Mouse (Mus musculus) kidney, postnatal 0 days (tissue): ENCODE measurements around the gene Gm42791. TPM values are rescaled to one million over a fixed set of nuclear protein-coding genes. Genes with fewer than 3 reads are reported as not detected.

ENCODE experiments used
- ATAC-seq: fragments of 200-750 bp; cut with Nextera tagmentation; replicated peaks from 2 replicates; pipeline ENCODE4 v1.8.0; 2017; ENCODE audit warnings: low read depth, moderate number of reproducible peaks, moderate TSS enrichment, moderate library complexity; ENCODE audit not compliant: low FRiP score
- DNase-seq: peaks from one replicate; pipeline ENCODE4 v3.0.0-alpha.2; 2016; ENCODE audit warnings: low spot score
- H3K27ac ChIP-seq: fragments of 300-500 bp; sonication (generic); 2 replicates; pipeline ENCODE4 v1.5.1; 2014; ENCODE audit warnings: mild to moderate bottlenecking
- H3K27me3 ChIP-seq: fragments of 300-500 bp; sonication (generic); 2 replicates; pipeline ENCODE4 v1.6.1; 2014; ENCODE audit warnings: low read length, mixed read lengths; ENCODE audit not compliant: insufficient read depth
- H3K36me3 ChIP-seq: fragments of 300-500 bp; sonication (generic); 2 replicates; pipeline ENCODE4 v1.6.1; 2014; ENCODE audit warnings: low read length, mixed read lengths; ENCODE audit not compliant: insufficient read depth
- H3K4me1 ChIP-seq: fragments of 300-500 bp; sonication (generic); replicated peaks from 2 replicates; pipeline ENCODE4 v1.6.1; 2014; ENCODE audit warnings: antibody characterized with exemption, low read length, mixed read lengths; ENCODE audit not compliant: insufficient read depth
- H3K4me2 ChIP-seq: fragments of 300-500 bp; sonication (generic); 2 replicates; pipeline ENCODE4 v1.6.1; 2014; ENCODE audit warnings: mild to moderate bottlenecking, low read length, moderate library complexity, mixed read lengths
- H3K4me3 ChIP-seq: fragments of 300-500 bp; sonication (generic); replicated peaks from 2 replicates; pipeline ENCODE4 v1.5.1; 2014; ENCODE audit warnings: low read depth, low read length
- H3K9ac ChIP-seq: fragments of 300-500 bp; sonication (generic); 2 replicates; pipeline ENCODE4 v1.6.1; 2014; ENCODE audit warnings: low read depth, low read length
- H3K9me3 ChIP-seq: fragments of 300-500 bp; sonication (generic); replicated peaks from 2 replicates; pipeline ENCODE4 v1.6.1; 2016; ENCODE audit warnings: low read length, inconsistent platforms, mixed read lengths
- CTCF ChIP-seq: IDR thresholded peaks from 2 replicates; pipeline ENCODE4 v1.5.1; 2016; ENCODE audit warnings: antibody characterized with exemption, low read depth, mild to moderate bottlenecking, moderate library complexity
- WGBS: fragments of 180-500 bp; shearing (Covaris S2); extraction: QIAGEN DNeasy Blood & Tissue Kit; methylation state at CpG from one replicate; pipeline ENCODE4 v1.1.7; 2014; 5-methylcytosine and 5-hydroxymethylcytosine counted together
- polyA plus RNA-seq: library from polyadenylated mRNA; unstranded; fragments of >200 nt; fragmentation: Nextera tagmentation; extraction: Ambion mirVana; gene quantifications from 2 replicates; pipeline ENCODE4 v1.2.1, GENCODE M21; 2015

The Gm42791 gene
- polyA plus RNA-seq, 1 experiment from 2014 or later: not detected

GRCm38 (mm10) chr5:148964251-148964650, 30.7 kb downstream of the Gm42791 start:
- no peaks in the 10 kb centered on the region for H3K9me3 ChIP-seq
- ATAC-seq (no peak), DNase-seq (no peak)
- no peak overlapping the region for H3K9ac ChIP-seq
- no peak overlapping the region for H3K4me2 ChIP-seq
- 67% methylated on average over 1 of the region's 1 CpGs for WGBS
- no peak overlapping the region for H3K27ac ChIP-seq
- no peaks in the 10 kb centered on the region for H3K27me3 ChIP-seq
- H3K4me3 ChIP-seq: no peak overlapping the region
- no peaks in the 10 kb centered on the region for H3K36me3 ChIP-seq
- H3K4me1 ChIP-seq: peaks cover 25% of the 10 kb centered on the region
- no peak for TF ChIP-seq CTCF

- WGBS: 68% methylated on average over 10 of the region's 10 CpGs
- H3K4me2 ChIP-seq: peak overlapping the region; percentile 75
- H3K27ac ChIP-seq: peak overlapping the region; percentile 92
- H3K4me1 ChIP-seq: peaks cover 15% of the 10 kb centered on the region; the same call in 1 of the 2 replicates
- ATAC-seq: peak; percentile 24; the same call in 1 of the 2 replicates
- no peak for TF ChIP-seq CTCF
- H3K4me3 ChIP-seq: peak overlapping the region; percentile 30; the same call in 1 of the 2 replicates
- H3K36me3 ChIP-seq: no peaks in the 10 kb centered on the region
- H3K9me3 ChIP-seq: no peaks in the 10 kb centered on the region
- no peaks in the 10 kb centered on the region for H3K27me3 ChIP-seq
- peak overlapping the region; percentile 46; the same call in 1 of the 2 replicates for H3K9ac ChIP-seq
- DNase-seq: no peak
Observed at GRCm38 (mm10) chr5:148960211-148960610, 34.7 kb downstream of the Gm42791 start.

- Histone ChIP-seq H3K36me3 (no peaks in the 10 kb centered on the region), H3K4me3 (peak overlapping the region; percentile 30), H3K9ac (peak overlapping the region; percentile 46), H3K4me2 (peak overlapping the region; percentile 75), H3K4me1 (peaks cover 15% of the 10 kb centered on the region; the same call in 1 of the 2 replicates), H3K27me3 (no peaks in the 10 kb centered on the region), H3K27ac (peak overlapping the region; percentile 92), H3K9me3 (no peaks in the 10 kb centered on the region)
- 1% methylated on average over 39 of the region's 39 CpGs for WGBS
- DNase-seq (peak; percentile 90), ATAC-seq (peak; percentile 96)
- peak; percentile 19; the same call in 1 of the 2 replicates for TF ChIP-seq CTCF
Observed at GRCm38 (mm10) chr5:148959068-148959990, 35.6 kb downstream of the Gm42791 start.

GRCm38 (mm10) chr5:148958355-148958754, 36.6 kb downstream of the Gm42791 start:
- Histone ChIP-seq H3K4me2 (peak overlapping the region; percentile 75; the same call in 1 of the 2 replicates), H3K27ac (no peak overlapping the region), H3K27me3 (no peaks in the 10 kb centered on the region), H3K36me3 (no peaks in the 10 kb centered on the region), H3K9ac (no peak overlapping the region), H3K4me3 (no peak overlapping the region), H3K4me1 (peaks cover 15% of the 10 kb centered on the region; the same call in 1 of the 2 replicates), H3K9me3 (no peaks in the 10 kb centered on the region)
- WGBS: 49% methylated on average over 9 of the region's 9 CpGs
- no peak for DNase-seq
- ATAC-seq: no peak
- TF ChIP-seq CTCF: peak; percentile 73

DNA sequence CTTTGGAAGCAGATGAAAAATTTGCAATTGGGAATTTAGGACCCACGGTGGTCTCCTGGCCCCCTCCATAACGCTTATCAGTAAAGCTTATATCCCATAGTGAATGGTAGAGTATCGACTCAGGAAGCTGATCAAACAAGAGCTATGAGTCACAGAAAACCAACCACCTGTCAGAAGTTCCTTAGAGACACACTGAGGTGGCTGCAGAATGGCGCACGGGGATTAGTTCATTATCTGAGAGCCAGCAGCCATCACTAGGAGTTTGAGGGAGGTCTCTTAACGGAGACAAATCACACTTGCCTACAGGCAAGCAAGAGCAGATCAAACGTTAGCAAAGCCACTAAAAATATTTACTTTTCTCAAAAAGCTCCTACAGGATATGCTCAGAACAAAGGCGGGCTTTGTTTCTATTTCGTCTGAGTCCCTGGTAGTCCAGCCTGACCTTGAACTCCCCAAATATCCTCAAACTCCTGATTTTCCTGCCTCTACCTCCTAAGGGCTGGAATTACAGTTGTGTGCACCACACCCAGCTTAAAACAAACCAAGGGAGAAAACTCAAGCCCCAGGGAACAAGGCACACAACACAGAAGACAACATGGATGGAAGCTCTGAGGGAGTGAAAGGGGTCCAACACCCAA, 37.9 kb downstream of the Gm42791 start:
- Histone ChIP-seq H3K9ac (no peak overlapping the region), H3K4me3 (no peak overlapping the region), H3K27ac (no peak overlapping the region)

DNA sequence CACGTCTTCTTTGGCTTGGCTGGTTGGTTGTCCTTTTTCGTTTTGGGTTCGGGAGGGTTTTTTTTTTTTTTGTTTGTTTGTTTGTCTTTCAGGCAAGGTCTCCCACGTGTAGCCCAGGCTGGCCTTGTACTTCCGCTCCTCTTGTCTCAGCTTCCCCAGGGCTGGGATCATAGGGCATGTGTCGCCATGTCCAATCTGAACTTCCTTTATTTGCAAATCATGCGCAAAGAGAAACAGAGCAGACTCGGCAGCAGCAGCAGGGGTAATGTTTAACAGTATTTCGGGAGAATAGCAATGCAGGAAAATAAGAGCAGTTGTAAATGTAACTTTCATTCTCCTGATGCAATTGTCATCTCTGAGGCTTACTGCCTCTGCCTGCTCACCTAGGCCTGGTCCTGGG, 38.9 kb downstream of the Gm42791 start:
- H3K36me3 ChIP-seq: no peaks in the 10 kb centered on the region
- no peak overlapping the region for H3K4me3 ChIP-seq
- H3K9me3 ChIP-seq: no peaks in the 10 kb centered on the region
- TF ChIP-seq CTCF: no peak
- H3K4me2 ChIP-seq: no peak overlapping the region
- peak overlapping the region; percentile 6 for H3K27ac ChIP-seq
- 66% methylated on average over 9 of the region's 9 CpGs for whole genome bisulfite sequencing
- H3K4me1 ChIP-seq: peaks cover 15% of the 10 kb centered on the region; the same call in 1 of the 2 replicates
- DNase-seq (no peak), ATAC-seq (no peak)
- no peaks in the 10 kb centered on the region for H3K27me3 ChIP-seq
- no peak overlapping the region for H3K9ac ChIP-seq

More for the DNA sequence above, 37.9 kb downstream of the Gm42791 start:
- ATAC-seq: no peak
- TF ChIP-seq CTCF: no peak
- Histone ChIP-seq H3K27me3 (no peaks in the 10 kb centered on the region), H3K9me3 (no peaks in the 10 kb centered on the region), H3K36me3 (no peaks in the 10 kb centered on the region), H3K4me2 (no peak overlapping the region), H3K4me1 (peaks cover 15% of the 10 kb centered on the region; the same call in 1 of the 2 replicates)
- 40% methylated on average over 9 of the region's 9 CpGs for WGBS
- DNase-seq: no peak
